Mouse (Mus musculus) liver, postnatal 0 days (tissue): ENCODE results near the gene Tmem208.

Experiments used
- CTCF ChIP-seq: sonication (generic); IDR thresholded peaks from 2 replicates; pipeline ENCODE4 v1.5.1; 2016; ENCODE audit warnings: antibody characterized with exemption, low read depth
- EP300 ChIP-seq: IDR thresholded peaks from 2 replicates; pipeline ENCODE4 v1.6.1; 2016; ENCODE audit warnings: antibody characterized with exemption, low read depth, mild to moderate bottlenecking

DNA sequence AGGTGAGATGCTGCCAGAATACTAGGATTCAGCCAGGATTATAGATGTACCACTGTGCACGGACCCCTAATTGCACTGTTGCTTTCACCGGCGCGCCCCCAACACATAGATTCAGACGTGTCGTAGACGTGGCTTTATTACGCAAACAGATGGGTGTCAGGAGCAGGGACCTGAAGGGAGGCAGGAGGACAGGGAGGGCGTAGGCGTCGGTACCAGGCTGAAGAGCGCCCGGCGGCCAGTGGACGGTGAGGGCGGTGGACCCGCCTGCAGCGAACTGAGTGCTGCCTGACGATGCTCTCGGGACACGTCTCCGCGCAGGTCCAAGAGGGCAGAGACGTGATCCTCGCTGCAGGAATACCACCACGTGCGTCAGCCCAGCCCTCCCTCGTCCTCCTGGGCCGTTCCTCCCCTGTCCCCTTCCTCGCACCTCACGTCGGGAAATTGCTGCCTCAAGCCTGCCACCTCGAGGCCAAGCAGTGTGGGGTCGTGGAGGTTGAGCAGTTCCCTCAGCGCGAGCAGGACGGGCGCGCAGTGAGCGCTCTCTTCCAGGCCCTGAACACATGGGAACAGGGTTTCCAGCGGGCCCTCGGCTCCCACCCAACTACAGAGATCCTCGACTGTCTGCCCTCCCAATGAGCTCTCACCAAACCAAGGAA is 36.2 kb upstream of the Tmem208 start, which contains the start of gene 4931428F04Rik:
- peak; percentile 69 for TF ChIP-seq CTCF
- no peak for TF ChIP-seq EP300
